Mouse (Mus musculus) CH12.LX (cell line): ENCODE data around the gene Nes. TPM values are rescaled to one million over a fixed set of nuclear protein-coding genes. Genes with fewer than 3 reads are reported as not detected.
A peak's percentile ranks its signal among the peaks of the same experiment; 100 is the strongest.

ENCODE experiments used
- DNase-seq: peaks from one replicate; pipeline ENCODE4 v3.0.0-alpha.2; 2013; ENCODE audit errors: extremely low read depth
- H3K27ac ChIP-seq: 2 replicates; pipeline ENCODE4 v1.5.1; 2012; ENCODE audit warnings: low read depth, mild to moderate bottlenecking, control low read depth, moderate library complexity; ENCODE audit not compliant: insufficient read depth
- H3K27me3 ChIP-seq: replicated peaks from 2 replicates; pipeline ENCODE3; 2012; ENCODE audit warnings: inconsistent platforms
- H3K36me3 ChIP-seq, 2 experiments: replicated peaks in 1 of 2; 2 replicates each; pipeline versions ENCODE3 to v1.6.1; 2012; ENCODE audit warnings: inconsistent platforms in 1 of 2, low read length in 1 of 2, mild to moderate bottlenecking in 1 of 2, mixed read lengths in 1 of 2, moderate library complexity in 1 of 2; ENCODE audit not compliant: control insufficient read depth in 1 of 2, insufficient read depth in 1 of 2
- H3K4me1 ChIP-seq, 2 experiments: 2 replicates each; pipeline ENCODE4 v1.6.1; 2012; ENCODE audit warnings: inconsistent platforms in 1 of 2, moderate library complexity in 1 of 2; ENCODE audit not compliant: insufficient read depth in 2 of 2, control insufficient read depth in 1 of 2
- H3K4me2 ChIP-seq: 2 replicates; pipeline ENCODE4 v1.6.1; 2012; ENCODE audit warnings: low read depth, mild to moderate bottlenecking, control low read depth; ENCODE audit not compliant: poor library complexity, insufficient read depth, severe bottlenecking
- H3K4me3 ChIP-seq, 3 experiments: fragments of 150-350 bp in 1 of 3; sonication (generic) in 1 of 3; replicated peaks in 1 of 3; 2 replicates each; pipeline versions ENCODE3 to v1.5.1; 2011 to 2012; ENCODE audit warnings: low read depth in 2 of 3, low read length in 2 of 3, mild to moderate bottlenecking in 2 of 3, moderate library complexity in 2 of 3, control low read depth in 1 of 3, improper control_type of control experiment in 1 of 3, inconsistent platforms in 1 of 3, mixed read lengths in 1 of 3; ENCODE audit not compliant: poor library complexity in 1 of 3
- H3K79me2 ChIP-seq: replicated peaks from 2 replicates; pipeline ENCODE4 v1.6.1; 2012; ENCODE audit warnings: mild to moderate bottlenecking, moderate library complexity; ENCODE audit not compliant: control insufficient read depth, poor library complexity, insufficient read depth, severe bottlenecking; ENCODE audit errors: extremely low read depth
- H3K9ac ChIP-seq: 2 replicates; pipeline ENCODE4 v1.6.1; 2012; ENCODE audit warnings: low read depth, mild to moderate bottlenecking, control low read depth, moderate library complexity; ENCODE audit not compliant: insufficient read depth
- H3K9me3 ChIP-seq: replicated peaks from 2 replicates; pipeline ENCODE3; 2012; ENCODE audit warnings: low read length, inconsistent platforms, mixed read lengths
- CHD1 ChIP-seq: IDR thresholded peaks from 2 replicates; pipeline ENCODE4 v1.6.1; 2012; ENCODE audit warnings: low read depth, low read length, improper control_type of control experiment, inconsistent platforms
- E2F4 ChIP-seq: IDR thresholded peaks from 2 replicates; pipeline ENCODE4 v1.6.1; 2011; ENCODE audit warnings: low read depth, low read length, improper control_type of control experiment; ENCODE audit not compliant: insufficient replicate concordance
- ETS1 ChIP-seq: conservative IDR thresholded peaks from 2 replicates; pipeline ENCODE4 v1.6.1; 2012; ENCODE audit warnings: low read depth, mild to moderate bottlenecking, inconsistent platforms, low read length, improper control_type of control experiment, moderate library complexity
- GABPA ChIP-seq: IDR thresholded peaks from 2 replicates; pipeline ENCODE4 v1.6.1; 2012; ENCODE audit warnings: low read depth, low read length, improper control_type of control experiment, inconsistent platforms; ENCODE audit not compliant: insufficient replicate concordance
- HCFC1 ChIP-seq: IDR thresholded peaks from 2 replicates; pipeline ENCODE4 v1.6.1; 2012; ENCODE audit warnings: low read depth, mild to moderate bottlenecking, inconsistent platforms, low read length, improper control_type of control experiment
- IRF4 ChIP-seq: IDR thresholded peaks from 2 replicates; pipeline ENCODE4 v1.6.1; 2014; ENCODE audit warnings: low read depth, mild to moderate bottlenecking, inconsistent platforms, low read length, improper control_type of control experiment
- JUN ChIP-seq: IDR thresholded peaks from 2 replicates; pipeline ENCODE4 v1.6.1; 2011; ENCODE audit warnings: low read depth, mild to moderate bottlenecking, low read length, improper control_type of control experiment, moderate library complexity; ENCODE audit not compliant: insufficient read depth
- MAFK ChIP-seq: IDR thresholded peaks from 2 replicates; pipeline ENCODE4 v1.6.1; 2011; ENCODE audit warnings: low read length, improper control_type of control experiment; ENCODE audit not compliant: insufficient replicate concordance
- MYC ChIP-seq: IDR thresholded peaks from 2 replicates; pipeline ENCODE4 v1.6.1; 2011; ENCODE audit warnings: low read depth, mild to moderate bottlenecking, improper control_type of control experiment, low read length
- PAX5 ChIP-seq: IDR thresholded peaks from 2 replicates; pipeline ENCODE4 v1.6.1; 2012; ENCODE audit warnings: low read length, inconsistent platforms, mixed read lengths
- POLR2A ChIP-seq: IDR thresholded peaks from 2 replicates; pipeline ENCODE4 v1.6.1; 2011; ENCODE audit warnings: low read depth, mild to moderate bottlenecking, improper control_type of control experiment, low read length
- POLR2AphosphoS2 ChIP-seq: IDR thresholded peaks from 2 replicates; pipeline ENCODE4 v1.6.1; 2011; ENCODE audit warnings: low read depth, low read length, improper control_type of control experiment
- RAD21 ChIP-seq: IDR thresholded peaks from 2 replicates; pipeline ENCODE4 v1.6.1; 2011; ENCODE audit warnings: low read depth, mild to moderate bottlenecking, low read length, improper control_type of control experiment, moderate library complexity
- SMC3 ChIP-seq: IDR thresholded peaks from 2 replicates; pipeline ENCODE4 v1.6.1; 2011; ENCODE audit warnings: low read depth, low read length, improper control_type of control experiment
- TCF12 ChIP-seq: IDR thresholded peaks from 2 replicates; pipeline ENCODE4 v1.6.1; 2014; ENCODE audit warnings: low read depth, mild to moderate bottlenecking, inconsistent platforms, low read length, improper control_type of control experiment
- UBTF ChIP-seq: IDR thresholded peaks from 2 replicates; pipeline ENCODE4 v1.6.1; 2012; ENCODE audit warnings: low read depth, mild to moderate bottlenecking, inconsistent platforms, low read length, improper control_type of control experiment, moderate library complexity
- USF1 ChIP-seq: IDR thresholded peaks from 2 replicates; pipeline ENCODE4 v1.6.1; 2014; ENCODE audit warnings: low read depth, mild to moderate bottlenecking, inconsistent platforms, low read length, improper control_type of control experiment
- USF2 ChIP-seq: conservative IDR thresholded peaks from 2 replicates; pipeline ENCODE4 v1.6.1; 2011; ENCODE audit warnings: low read depth, low read length, improper control_type of control experiment
- ZKSCAN1 ChIP-seq: IDR thresholded peaks from 2 replicates; pipeline ENCODE4 v1.6.1; 2012; ENCODE audit warnings: low read depth, inconsistent platforms, low read length, improper control_type of control experiment, borderline replicate concordance
- ZNF384 ChIP-seq: IDR thresholded peaks from 2 replicates; pipeline ENCODE4 v1.6.1; 2012; ENCODE audit warnings: low read depth, low read length, improper control_type of control experiment, inconsistent platforms
- dilution Hi-C: fragments of 300-500 bp; cut with MboI; formaldehyde crosslinking; loops from 2 replicates; pipeline ENCODE4 v1.14.3; 2020; ENCODE audit warnings: low sequenced_read_pairs; ENCODE audit not compliant: extremely low pct_unique_long_range_greater_than_20kb, extremely low pct_ligation_motif_present
- in situ Hi-C: fragments of 300-500 bp; cut with MboI; formaldehyde crosslinking; loops from 3 replicates; pipeline ENCODE4 v1.14.3; 2019; ENCODE audit warnings: low sequenced_read_pairs, low pct_ligation_motif_present, low pct_unique_long_range_greater_than_20kb, mixed read lengths
- polyA plus RNA-seq: library from polyadenylated mRNA; unstranded; fragments of >175 nt; gene quantifications from 2 replicates; pipeline ENCODE4 v1.2.1, GENCODE M21; 2012; ENCODE audit warnings: low read depth; ENCODE audit not compliant: insufficient read length
- total RNA-seq, 2 experiments: library from RNA; depleted of rRNA; stranded (reverse); fragments of 300-350 nt in 1 of 2; fragments of >200 nt in 1 of 2; gene quantifications; 2 replicates each; pipeline ENCODE4 v1.2.3; 2012 to 2014

The Nes gene
- total and polyA plus RNA-seq, 3 experiments: 0.04 TPM; not detected in 1

DNA sequence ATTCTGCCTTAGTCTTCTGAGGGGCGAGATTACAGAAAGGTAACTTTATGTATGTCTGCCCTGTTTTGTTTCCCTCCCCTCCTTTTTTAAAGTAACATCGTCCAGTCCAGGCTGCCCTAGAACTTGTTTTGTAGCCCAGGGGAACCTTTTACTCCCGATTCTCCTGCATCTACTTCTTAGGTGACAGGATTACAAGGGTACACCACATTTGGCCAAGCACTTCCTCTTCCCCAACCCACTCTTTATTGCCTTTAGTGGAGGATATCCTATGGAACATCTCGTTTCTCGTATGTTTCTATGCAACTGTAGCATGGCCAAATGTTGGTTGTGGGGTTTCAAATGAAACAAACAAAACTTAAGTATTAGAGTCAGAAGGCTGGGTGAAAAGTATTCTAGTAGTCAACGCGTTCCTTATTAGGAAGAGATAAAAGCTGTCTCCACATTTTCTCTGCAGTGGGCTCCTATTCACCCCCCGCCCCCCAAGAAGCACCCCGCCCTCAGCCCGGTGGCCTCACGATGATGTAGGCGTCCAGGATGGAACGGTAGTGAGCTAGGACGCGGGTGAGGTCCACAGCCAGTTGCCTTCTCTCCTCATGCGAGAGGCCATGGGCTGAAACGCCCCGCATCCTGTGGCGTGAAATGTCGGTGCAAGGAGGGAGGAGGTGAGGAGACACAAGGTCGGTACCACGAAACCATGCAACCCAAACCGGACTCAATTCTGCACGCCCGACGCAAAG, 41.4 kb upstream of the Nes start:
- Histone ChIP-seq H3K4me2 (peak overlapping the region; percentile 100), H3K36me3 (peaks cover 48 to 64% of the 10 kb centered on the region in 2 experiments), H3K27me3 (no peaks in the 10 kb centered on the region), H3K27ac (peak overlapping the region; percentile 29), H3K9me3 (no peaks in the 10 kb centered on the region), H3K4me3 (peak overlapping the region; percentile 86 to 93 (median 90)), H3K4me1 (peaks cover 7 to 39% of the 10 kb centered on the region in 2 experiments), H3K79me2 (peaks cover 55% of the 10 kb centered on the region), H3K9ac (peak overlapping the region; percentile 66)
- DNase-seq: no peak
- dilution Hi-C loops (no loop called here), in situ Hi-C loops (no loop called here)
- TF ChIP-seq HCFC1: no peak
- TF ChIP-seq MAFK: no peak
- no peak for TF ChIP-seq JUN
- no peak for TF ChIP-seq MYC
- no peak for TF ChIP-seq USF1
- TF ChIP-seq ETS1: no peak
- no peak for TF ChIP-seq CHD1
- no peak for TF ChIP-seq RAD21
- no peak for TF ChIP-seq GABPA
- TF ChIP-seq ZNF384: no peak
- no peak for TF ChIP-seq POLR2AphosphoS2
- TF ChIP-seq PAX5: no peak
- no peak for TF ChIP-seq SMC3
- TF ChIP-seq POLR2A: no peak
- TF ChIP-seq IRF4: no peak
- no peak for TF ChIP-seq E2F4
- TF ChIP-seq ZKSCAN1: no peak
- TF ChIP-seq USF2: no peak
- no peak for TF ChIP-seq UBTF
- TF ChIP-seq TCF12: no peak
